Mouse (Mus musculus) thymus, adult 2 months (tissue): ENCODE data around the gene Tubb4a.

Experiments used
- CTCF ChIP-seq: fragments of 200-500 bp; IDR thresholded peaks from 2 replicates; pipeline ENCODE4 v1.5.1; 2012; ENCODE audit warnings: mild to moderate bottlenecking, control low read depth, low read length, moderate library complexity, borderline replicate concordance; ENCODE audit not compliant: control insufficient read depth, poor library complexity, insufficient read depth; ENCODE audit errors: extremely low read depth
- POLR2A ChIP-seq: fragments of 200-500 bp; IDR thresholded peaks from 2 replicates; pipeline ENCODE4 v1.6.1; 2012; ENCODE audit warnings: mild to moderate bottlenecking, low read length, control low read depth, moderate library complexity; ENCODE audit not compliant: control insufficient read depth, poor library complexity, insufficient read depth; ENCODE audit errors: extremely low read depth

- TF ChIP-seq CTCF = no peak
- TF ChIP-seq POLR2A = no peak
These were observed 29.2 kb upstream of the Tubb4a start for GRCm38 (mm10) chr17:57116801-57117200.
